Mouse (Mus musculus): ENCODE results near the gene Ehbp1. TPM values are rescaled to one million over a fixed set of nuclear protein-coding genes. Genes with fewer than 3 reads are reported as not detected.
A peak's percentile ranks its signal among the peaks of the same experiment; 100 is the strongest.

Ehbp1 gene
- polyA plus RNA-seq, 1 experiment = 24.8 TPM

DNA sequence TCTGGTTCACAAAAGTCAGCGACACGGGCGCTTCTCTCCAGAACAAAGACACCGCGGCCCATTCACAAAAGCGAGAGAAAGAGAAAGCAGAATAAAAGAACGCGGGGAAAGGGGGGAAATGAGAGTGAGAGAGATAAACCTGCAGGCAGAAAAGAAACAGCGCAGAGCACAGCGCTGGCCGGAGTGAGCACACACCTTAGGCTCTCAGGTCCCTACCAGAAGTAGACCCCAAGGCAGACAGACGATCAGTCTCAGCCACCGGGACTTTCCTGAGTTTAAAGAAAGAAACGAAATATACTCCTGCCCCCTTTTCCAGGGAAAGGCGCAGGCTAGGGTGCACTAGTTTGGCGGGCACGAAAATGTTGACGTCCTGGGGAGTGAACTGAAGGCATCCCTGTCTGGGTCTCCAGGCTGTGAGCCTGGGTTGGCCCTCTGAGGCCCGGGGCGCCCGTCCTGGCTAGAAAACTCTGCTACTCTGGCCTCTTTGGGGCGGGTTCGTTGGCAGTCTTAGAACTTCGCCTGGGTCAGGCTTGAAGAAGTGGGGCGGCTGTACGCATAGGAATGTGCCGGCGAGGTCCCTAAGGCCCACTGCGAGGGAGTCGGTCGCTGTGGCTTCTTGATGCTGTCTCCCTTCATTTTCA lies 338.6 kb downstream of the Ehbp1 start:
- no peak overlapping the region for H3K27ac ChIP-seq (ENCODE audit: insufficient read depth, low read length)

DNA sequence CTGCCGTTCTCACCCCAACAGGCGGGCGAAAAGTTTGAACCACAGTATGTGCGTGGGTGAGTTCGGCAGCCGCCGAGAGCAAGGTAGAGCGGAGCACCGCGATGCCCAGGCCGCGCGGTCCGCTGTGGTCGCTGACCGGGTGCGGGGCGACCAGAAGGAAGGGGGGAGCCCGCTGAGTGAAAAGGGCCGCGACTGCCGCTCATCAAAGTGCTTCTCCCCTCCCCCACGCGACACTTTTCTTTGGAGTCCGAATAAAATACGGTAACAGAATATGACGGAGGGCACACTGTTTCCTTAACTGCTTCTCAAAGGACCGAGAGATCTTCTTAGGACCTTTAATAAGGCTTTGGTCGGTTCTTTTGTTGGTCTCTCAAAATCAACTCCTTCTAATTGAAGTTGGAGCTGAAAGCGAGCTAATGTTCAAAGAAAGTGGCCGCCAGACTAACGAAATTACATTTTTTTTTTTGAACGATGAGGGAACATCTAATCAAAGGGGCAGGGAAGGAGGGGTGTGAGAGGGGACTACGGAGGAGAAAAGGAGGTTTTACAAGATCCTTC lies 339.2 kb downstream of the Ehbp1 start, which contains the start of gene Otx1:
Otx1 (minus strand) TSS at position 115 of the 558 bp plus-strand sequence.
- TF ChIP-seq CTCF (IDR thresholded peaks at IDR 0.05; ENCODE audit: borderline replicate concordance, insufficient read depth, low read depth, low read length) (no peak), POLR2A (IDR thresholded peaks at IDR 0.05; ENCODE audit: borderline replicate concordance, insufficient read depth, low read length) (no peak)
- DNase-seq = peak; percentile 9 to 41
- no peaks in the 10 kb centered on the region for H3K4me1 ChIP-seq (ENCODE audit: control insufficient read depth, insufficient read depth, low read length)
- 2% methylated on average over 34 of the region's 34 CpGs for WGBS
- peaks cover 15% of the 10 kb centered on the region; the same call in 1 of the 2 replicates for H3K27me3 ChIP-seq (ENCODE audit: control insufficient read depth, insufficient read depth, low read length)
- H3K4me3 ChIP-seq (replicated peaks; ENCODE audit: insufficient read depth, low read depth, low read length) = peak within 1 kb of the TSS; percentile 43
- H3K27ac ChIP-seq (ENCODE audit: insufficient read depth, low read length) = no peak within 1 kb of the TSS

More for the DNA sequence above, 338.6 kb downstream of the Ehbp1 start:
- Histone ChIP-seq H3K4me1 (ENCODE audit: control insufficient read depth, insufficient read depth, low read length) (no peaks in the 10 kb centered on the region), H3K27me3 (ENCODE audit: control insufficient read depth, insufficient read depth, low read length) (peaks cover 15% of the 10 kb centered on the region; the same call in 1 of the 2 replicates), H3K4me3 (replicated peaks; ENCODE audit: insufficient read depth, low read depth, low read length) (no peak overlapping the region)
- WGBS = 6% methylated on average over 31 of the region's 31 CpGs
- DNase-seq = peak in 1 of 2 experiments; percentile 37
- TF ChIP-seq POLR2A (IDR thresholded peaks at IDR 0.05; ENCODE audit: borderline replicate concordance, insufficient read depth, low read length) (no peak), CTCF (IDR thresholded peaks at IDR 0.05; ENCODE audit: borderline replicate concordance, insufficient read depth, low read depth, low read length) (no peak)

DNA sequence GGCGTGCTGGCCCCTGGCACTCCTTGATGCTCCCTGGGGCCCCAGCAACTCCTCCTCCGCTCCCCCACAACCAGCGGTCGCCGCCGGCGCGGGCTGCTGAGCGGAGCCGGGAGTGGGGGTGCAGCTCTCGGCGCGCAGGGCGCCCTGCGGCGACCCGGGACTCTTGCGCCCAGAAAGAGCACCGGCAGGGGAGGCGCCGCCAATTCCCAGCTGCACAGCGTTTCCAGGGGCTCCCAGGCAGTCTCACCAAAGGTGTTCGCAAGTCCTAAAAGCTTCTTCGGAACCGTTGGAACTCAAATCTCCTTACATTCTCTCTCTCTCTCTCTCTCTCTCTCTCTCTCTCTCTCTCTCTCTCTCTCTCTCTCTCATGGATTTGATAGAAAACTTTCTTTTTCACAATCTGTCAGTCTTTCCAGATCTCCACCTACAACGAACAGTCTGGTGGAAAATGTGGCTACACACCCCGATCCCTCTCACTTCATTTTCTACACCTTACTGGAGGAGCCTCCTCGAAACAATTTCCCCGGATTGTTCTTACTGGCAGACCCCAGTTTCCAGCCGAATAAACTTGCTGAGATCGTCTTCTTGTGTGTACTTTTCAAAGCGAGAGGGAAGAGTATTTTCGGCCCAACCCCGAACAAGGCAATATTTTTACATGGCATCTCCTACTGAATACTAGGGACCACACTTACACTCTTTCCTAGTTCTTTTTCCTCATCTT lies 339.9 kb downstream of the Ehbp1 start:
- Histone ChIP-seq H3K27ac (ENCODE audit: insufficient read depth, low read length) (no peak overlapping the region), H3K4me1 (ENCODE audit: control insufficient read depth, insufficient read depth, low read length) (no peaks in the 10 kb centered on the region), H3K27me3 (ENCODE audit: control insufficient read depth, insufficient read depth, low read length) (peaks cover 17% of the 10 kb centered on the region; the same call in 1 of the 2 replicates), H3K4me3 (replicated peaks; ENCODE audit: insufficient read depth, low read depth, low read length) (peak overlapping the region; percentile 43)
- DNase-seq = peak; percentile 31 to 51
- TF ChIP-seq CTCF (IDR thresholded peaks at IDR 0.05; ENCODE audit: borderline replicate concordance, insufficient read depth, low read depth, low read length) (no peak), POLR2A (IDR thresholded peaks at IDR 0.05; ENCODE audit: borderline replicate concordance, insufficient read depth, low read length) (no peak)
- 1% methylated on average over 34 of the region's 34 CpGs for WGBS

DNA sequence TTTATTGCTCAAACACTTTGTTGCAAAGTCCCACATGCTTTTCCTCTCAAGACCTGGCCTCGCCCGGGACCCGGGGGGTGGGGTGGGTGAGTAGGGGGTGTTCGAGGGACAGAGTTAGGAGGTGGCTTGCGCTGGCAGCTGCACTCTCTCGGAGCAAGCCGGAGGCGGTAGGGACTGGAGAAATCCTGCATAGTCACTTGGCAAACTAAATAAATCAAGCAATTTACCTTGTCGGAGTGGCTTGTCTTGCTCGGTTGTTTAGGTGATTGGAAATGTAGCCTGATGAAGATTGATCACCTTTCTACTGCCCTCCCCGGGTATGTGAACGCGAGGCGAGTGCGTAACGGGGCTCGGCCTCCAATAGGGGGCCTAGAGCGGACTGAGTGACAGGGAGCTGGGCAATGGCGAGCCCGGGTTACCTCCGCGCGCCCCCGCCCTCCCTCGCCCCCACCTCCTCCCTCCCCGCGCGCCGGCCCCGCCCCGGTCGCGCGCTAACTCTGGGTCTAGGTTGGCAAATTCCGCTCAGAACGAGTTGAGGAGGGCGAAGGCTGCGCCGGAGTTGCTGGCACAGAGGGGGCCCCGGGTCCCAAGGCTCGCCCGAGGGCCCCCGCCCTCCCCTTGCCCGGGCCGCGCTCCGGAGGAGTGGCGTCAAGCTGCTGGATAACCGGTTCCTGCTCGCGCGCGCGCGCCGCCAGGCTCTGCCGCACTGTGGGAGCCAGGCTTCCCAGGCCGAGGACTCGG lies 340.6 kb downstream of the Ehbp1 start:
- peak; percentile 37 to 43 for DNase-seq
- H3K27ac ChIP-seq (ENCODE audit: insufficient read depth, low read length) = no peak overlapping the region
- under 1% methylated on average over 57 of the region's 59 CpGs for WGBS
- TF ChIP-seq POLR2A (IDR thresholded peaks at IDR 0.05; ENCODE audit: borderline replicate concordance, insufficient read depth, low read length) (no peak), CTCF (IDR thresholded peaks at IDR 0.05; ENCODE audit: borderline replicate concordance, insufficient read depth, low read depth, low read length) (no peak)
- peak overlapping the region; percentile 43 for H3K4me3 ChIP-seq (replicated peaks; ENCODE audit: insufficient read depth, low read depth, low read length)
- H3K4me1 ChIP-seq (ENCODE audit: control insufficient read depth, insufficient read depth, low read length) = no peaks in the 10 kb centered on the region
- H3K27me3 ChIP-seq (ENCODE audit: control insufficient read depth, insufficient read depth, low read length) = peaks cover 19% of the 10 kb centered on the region; the same call in 1 of the 2 replicates

DNA sequence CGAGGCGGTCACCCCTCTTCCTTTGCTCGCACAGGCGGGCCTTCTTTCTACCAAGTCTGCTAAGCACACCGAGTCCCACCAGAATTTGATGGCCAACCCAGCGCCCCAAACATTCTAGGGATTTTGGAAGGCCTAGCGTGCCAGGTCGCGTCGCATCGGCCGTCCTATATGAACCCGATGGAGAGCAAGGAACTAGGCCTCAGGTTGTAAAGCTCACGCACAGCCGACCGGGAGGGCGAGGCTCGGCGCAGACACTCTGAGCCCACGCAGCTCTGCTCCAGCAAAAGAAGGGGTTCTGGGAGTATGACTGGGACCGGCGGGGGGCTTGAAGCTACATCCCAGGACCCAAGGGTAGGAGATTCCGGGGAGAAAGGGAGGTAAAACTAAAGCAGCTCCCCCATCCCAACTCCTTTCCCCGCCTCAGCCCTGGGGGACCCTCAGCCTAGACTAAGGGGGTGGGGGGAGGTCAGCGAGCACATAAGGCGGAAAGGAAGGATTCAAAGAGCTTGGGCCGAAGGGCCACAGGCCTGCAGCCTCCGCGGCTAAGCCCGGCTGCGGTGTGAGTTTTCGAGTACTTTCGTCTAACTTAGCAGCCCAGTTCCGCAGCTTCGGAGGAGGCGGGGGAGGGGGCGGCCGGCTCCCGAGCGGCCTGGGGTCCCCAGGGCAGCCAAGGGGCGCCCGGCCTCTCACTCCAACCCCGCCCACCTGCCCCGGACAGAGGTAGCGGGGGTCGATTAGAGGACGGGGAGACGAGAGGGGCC lies 341.6 kb downstream of the Ehbp1 start:
- Histone ChIP-seq H3K4me1 (ENCODE audit: control insufficient read depth, insufficient read depth, low read length) (no peaks in the 10 kb centered on the region), H3K4me3 (replicated peaks; ENCODE audit: insufficient read depth, low read depth, low read length) (no peak overlapping the region), H3K27ac (ENCODE audit: insufficient read depth, low read length) (no peak overlapping the region), H3K27me3 (ENCODE audit: control insufficient read depth, insufficient read depth, low read length) (peaks cover 23% of the 10 kb centered on the region; the same call in 1 of the 2 replicates)
- TF ChIP-seq CTCF (IDR thresholded peaks at IDR 0.05; ENCODE audit: borderline replicate concordance, insufficient read depth, low read depth, low read length) (no peak), POLR2A (IDR thresholded peaks at IDR 0.05; ENCODE audit: borderline replicate concordance, insufficient read depth, low read length) (no peak)
- no peak for DNase-seq
- 25% methylated on average over 48 of the region's 48 CpGs for WGBS

DNA sequence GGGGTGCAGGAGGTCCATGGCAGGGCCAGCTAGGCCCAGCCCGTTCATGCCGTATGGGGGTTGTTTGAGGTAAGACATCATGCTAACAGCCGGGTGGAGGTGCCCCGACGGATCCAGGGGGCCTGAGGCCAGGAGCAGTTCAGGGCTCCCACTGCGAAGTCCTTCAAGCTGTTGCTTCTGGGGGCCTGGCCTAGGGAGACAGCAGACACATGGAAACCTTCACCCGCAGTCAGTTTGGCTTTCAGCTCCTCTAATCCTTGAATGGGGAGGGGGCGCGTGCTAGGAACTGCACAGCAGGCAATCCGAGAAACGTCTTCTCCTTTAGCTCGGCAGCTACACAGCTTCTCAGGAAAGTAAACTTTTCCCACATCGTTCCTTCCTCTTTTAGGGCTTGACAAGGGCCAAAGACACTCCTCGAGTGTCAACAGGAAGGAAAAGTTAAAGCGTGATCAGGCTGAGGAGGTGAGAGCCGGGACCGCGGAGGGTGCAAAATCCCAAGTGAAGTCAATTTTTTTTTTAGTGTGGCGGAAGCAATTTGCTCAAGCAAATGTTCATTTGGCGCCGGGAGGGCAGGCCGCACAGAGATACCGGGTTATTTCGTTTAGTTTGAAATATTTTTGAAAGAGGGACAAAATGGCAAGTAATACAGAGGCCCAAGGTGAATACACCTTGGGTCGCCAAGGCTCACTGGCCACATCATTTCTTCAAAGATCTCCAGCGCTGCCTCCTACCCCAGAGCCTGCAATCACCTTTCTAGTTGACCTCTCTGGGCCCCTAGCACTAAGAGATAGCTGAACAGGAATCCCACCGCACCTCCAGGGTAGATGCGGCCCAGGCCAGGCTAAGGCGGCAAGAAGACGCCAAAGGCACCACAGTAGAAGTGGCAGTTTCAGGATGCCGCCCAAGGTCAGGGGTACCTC lies 342.4 kb downstream of the Ehbp1 start:
- WGBS = 58% methylated on average over 31 of the region's 31 CpGs
- TF ChIP-seq POLR2A (IDR thresholded peaks at IDR 0.05; ENCODE audit: borderline replicate concordance, insufficient read depth, low read length) (no peak), CTCF (IDR thresholded peaks at IDR 0.05; ENCODE audit: borderline replicate concordance, insufficient read depth, low read depth, low read length) (no peak)
- Histone ChIP-seq H3K4me3 (replicated peaks; ENCODE audit: insufficient read depth, low read depth, low read length) (no peak overlapping the region), H3K4me1 (ENCODE audit: control insufficient read depth, insufficient read depth, low read length) (no peaks in the 10 kb centered on the region), H3K27me3 (ENCODE audit: control insufficient read depth, insufficient read depth, low read length) (peaks cover 23% of the 10 kb centered on the region; the same call in 1 of the 2 replicates), H3K27ac (ENCODE audit: insufficient read depth, low read length) (no peak overlapping the region)
- peak in 1 of 2 experiments; percentile 25 for DNase-seq
